Mouse (Mus musculus) heart, embryonic 11.5 days (tissue): ENCODE results near the gene Myo10. TPM values are rescaled to one million over a fixed set of nuclear protein-coding genes. Genes with fewer than 3 reads are reported as not detected.

Source experiments
- ATAC-seq: fragments of 200-750 bp; cut with Nextera tagmentation; replicated peaks from 2 replicates; pipeline ENCODE4 v1.8.0; 2017; ENCODE audit warnings: moderate library complexity; ENCODE audit not compliant: insufficient number of reproducible peaks, low FRiP score, low TSS enrichment
- H3K27ac ChIP-seq: fragments of 300-500 bp; sonication (generic); 2 replicates; pipeline ENCODE4 v1.5.1; 2014; ENCODE audit warnings: mild to moderate bottlenecking, low read depth, low read length
- H3K27me3 ChIP-seq: fragments of 300-500 bp; sonication (generic); 2 replicates; pipeline ENCODE4 v1.6.1; 2014; ENCODE audit warnings: mild to moderate bottlenecking, low read length, mixed read lengths; ENCODE audit not compliant: control insufficient read depth, insufficient read depth
- H3K36me3 ChIP-seq: fragments of 300-500 bp; sonication (generic); 2 replicates; pipeline ENCODE4 v1.6.1; 2014; ENCODE audit warnings: mild to moderate bottlenecking, low read length, moderate library complexity, mixed read lengths; ENCODE audit not compliant: control insufficient read depth, insufficient read depth
- H3K4me1 ChIP-seq: fragments of 300-500 bp; sonication (generic); 2 replicates; pipeline ENCODE4 v1.6.1; 2014; ENCODE audit warnings: low read length; ENCODE audit not compliant: control insufficient read depth, insufficient read depth
- H3K4me2 ChIP-seq: fragments of 300-500 bp; sonication (generic); 2 replicates; pipeline ENCODE4 v1.6.1; 2014; ENCODE audit warnings: mild to moderate bottlenecking, moderate library complexity
- H3K4me3 ChIP-seq: fragments of 300-500 bp; sonication (generic); 2 replicates; pipeline ENCODE4 v1.5.1; 2014; ENCODE audit warnings: low read depth, low read length
- H3K9ac ChIP-seq: fragments of 300-500 bp; sonication (generic); 2 replicates; pipeline ENCODE4 v1.6.1; 2014; ENCODE audit warnings: mild to moderate bottlenecking, low read depth, low read length, moderate library complexity
- H3K9me3 ChIP-seq: fragments of 300-500 bp; sonication (generic); replicated peaks from 2 replicates; pipeline ENCODE4 v1.6.1; 2016; ENCODE audit warnings: low read length; ENCODE audit not compliant: control insufficient read depth
- WGBS: fragments of 180-500 bp; shearing (Covaris S2); extraction: QIAGEN DNeasy Blood & Tissue Kit; methylation state at CpG from one replicate; pipeline ENCODE4 v1.1.7; 2014; ENCODE audit not compliant: insufficient replicate concordance; 5-methylcytosine and 5-hydroxymethylcytosine counted together
- polyA plus RNA-seq: library from polyadenylated mRNA; unstranded; fragments of >200 nt; fragmentation: Nextera tagmentation; extraction: Ambion mirVana; gene quantifications from 2 replicates; pipeline ENCODE4 v1.2.1, GENCODE M21; 2014

The Myo10 gene
- polyA plus RNA-seq, 1 experiment from 2014 or later = 15.4 TPM

DNA sequence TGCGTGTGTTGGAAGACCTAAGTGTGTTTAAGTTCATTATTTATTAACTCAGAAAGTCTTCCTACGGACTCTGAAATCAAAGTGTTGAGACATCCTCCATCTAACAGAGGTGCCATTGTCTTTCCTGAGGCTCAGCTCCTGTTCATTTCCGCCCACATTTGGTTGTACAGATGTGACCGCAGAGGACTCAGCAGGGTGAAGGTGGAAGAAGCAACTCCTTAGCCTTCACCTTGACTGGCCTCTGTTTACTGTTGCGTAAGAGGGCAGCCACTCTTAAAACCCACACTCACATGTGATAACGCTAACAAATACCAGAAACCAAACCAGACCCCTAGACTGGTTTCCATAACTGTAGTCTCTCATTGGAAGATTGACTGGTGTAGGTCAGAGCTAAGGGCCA is 9.0 kb downstream of the Myo10 start:
- no peak overlapping the region for H3K27ac ChIP-seq
- no peak overlapping the region for H3K4me3 ChIP-seq
- H3K27me3 ChIP-seq = no peaks in the 10 kb centered on the region
- H3K4me2 ChIP-seq = no peak overlapping the region
- no peak overlapping the region for H3K9ac ChIP-seq
- no peaks in the 10 kb centered on the region for H3K36me3 ChIP-seq
- ATAC-seq = no peak
- WGBS = 86% methylated on average over 6 of the region's 6 CpGs
- H3K9me3 ChIP-seq = no peaks in the 10 kb centered on the region
- peaks cover 4% of the 10 kb centered on the region; the same call in 1 of the 2 replicates for H3K4me1 ChIP-seq

DNA sequence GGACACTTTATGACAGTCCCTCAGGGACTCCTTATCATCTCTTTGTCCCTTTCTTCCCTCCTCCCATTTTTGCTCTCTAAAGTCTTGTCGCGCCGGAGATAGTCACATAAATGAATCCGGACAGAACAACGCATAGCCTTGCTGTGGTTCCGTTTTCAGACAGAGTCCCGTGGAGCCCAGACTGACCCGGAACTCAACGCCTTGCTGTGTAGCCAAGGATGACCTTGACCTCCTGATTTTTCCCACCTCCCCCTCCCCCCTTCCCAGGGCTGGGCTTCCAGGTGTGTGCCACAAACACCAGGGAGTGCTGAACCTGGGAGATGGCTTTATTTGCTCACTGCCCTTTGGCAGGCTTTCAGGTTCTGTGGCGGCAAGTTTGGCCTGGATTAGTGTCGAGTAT is 10.6 kb downstream of the Myo10 start:
- no peak overlapping the region for H3K27ac ChIP-seq
- peaks cover 4% of the 10 kb centered on the region; the same call in 1 of the 2 replicates for H3K4me1 ChIP-seq
- no peak overlapping the region for H3K4me2 ChIP-seq
- no peak overlapping the region for H3K4me3 ChIP-seq
- no peaks in the 10 kb centered on the region for H3K36me3 ChIP-seq
- H3K27me3 ChIP-seq = no peaks in the 10 kb centered on the region
- ATAC-seq = no peak
- no peaks in the 10 kb centered on the region for H3K9me3 ChIP-seq
- WGBS = 77% methylated on average over 11 of the region's 11 CpGs
- H3K9ac ChIP-seq = no peak overlapping the region

DNA sequence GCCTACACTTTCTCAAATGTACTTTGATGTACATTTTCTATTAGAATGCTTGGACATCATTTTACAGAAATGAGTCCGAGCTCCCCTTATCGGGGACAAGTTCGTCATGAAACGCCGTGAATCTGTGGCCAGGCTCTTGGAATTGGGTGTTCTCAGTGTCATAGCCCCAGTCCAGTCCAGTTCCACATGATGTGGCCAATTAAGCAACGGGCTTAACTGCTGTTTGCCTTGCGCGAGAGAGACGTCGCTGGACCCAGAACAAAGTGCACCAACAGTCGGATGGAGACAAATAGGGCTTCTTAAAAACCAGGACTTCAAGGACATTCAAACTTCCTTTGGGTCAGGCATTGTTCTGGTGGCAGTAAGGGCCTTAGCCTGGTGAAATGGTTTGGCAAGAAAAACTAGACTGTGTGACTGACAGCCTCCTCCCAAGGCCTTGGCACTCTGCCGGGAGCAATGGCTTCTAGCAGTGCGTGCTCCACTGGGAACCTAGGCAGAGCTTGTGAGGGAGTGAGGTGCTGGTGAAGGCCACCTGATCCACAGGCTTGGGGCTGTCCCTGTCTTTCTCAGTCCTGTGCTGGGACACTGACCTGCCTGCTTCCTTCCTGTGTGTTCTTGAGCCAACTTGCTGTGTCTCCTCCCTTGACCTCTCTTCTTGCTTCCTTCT is 11.5 kb downstream of the Myo10 start:
- H3K36me3 ChIP-seq = no peaks in the 10 kb centered on the region
- H3K9ac ChIP-seq = no peak overlapping the region
- no peaks in the 10 kb centered on the region for H3K9me3 ChIP-seq
- peaks cover 4% of the 10 kb centered on the region; the same call in 1 of the 2 replicates for H3K4me1 ChIP-seq
- H3K27ac ChIP-seq = no peak overlapping the region
- H3K4me2 ChIP-seq = no peak overlapping the region
- 92% methylated on average over 13 of the region's 13 CpGs for WGBS
- no peaks in the 10 kb centered on the region for H3K27me3 ChIP-seq
- no peak for ATAC-seq
- H3K4me3 ChIP-seq = no peak overlapping the region

DNA sequence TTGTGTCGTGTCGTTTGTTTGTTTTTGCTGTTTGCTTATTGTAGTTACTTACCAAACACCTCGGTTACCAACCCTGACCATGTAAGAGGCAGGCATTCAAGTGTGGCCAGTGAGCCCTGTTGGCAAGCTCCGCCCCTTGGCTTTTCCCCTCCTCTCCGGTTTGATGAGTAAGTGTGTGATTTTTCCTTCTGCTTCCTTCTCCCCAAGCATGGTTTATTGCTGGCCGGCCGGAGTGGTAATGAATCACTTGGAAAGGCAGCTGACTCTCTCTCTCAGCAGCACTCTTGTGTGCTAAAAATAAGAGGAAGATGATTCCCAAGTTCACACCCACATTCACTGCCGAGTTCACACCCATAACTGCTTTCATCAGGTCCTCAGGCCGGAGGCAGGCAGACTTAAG is 15.4 kb downstream of the Myo10 start:
- 63% methylated on average over 9 of the region's 9 CpGs for WGBS
- no peak overlapping the region for H3K4me2 ChIP-seq
- no peak for ATAC-seq

DNA sequence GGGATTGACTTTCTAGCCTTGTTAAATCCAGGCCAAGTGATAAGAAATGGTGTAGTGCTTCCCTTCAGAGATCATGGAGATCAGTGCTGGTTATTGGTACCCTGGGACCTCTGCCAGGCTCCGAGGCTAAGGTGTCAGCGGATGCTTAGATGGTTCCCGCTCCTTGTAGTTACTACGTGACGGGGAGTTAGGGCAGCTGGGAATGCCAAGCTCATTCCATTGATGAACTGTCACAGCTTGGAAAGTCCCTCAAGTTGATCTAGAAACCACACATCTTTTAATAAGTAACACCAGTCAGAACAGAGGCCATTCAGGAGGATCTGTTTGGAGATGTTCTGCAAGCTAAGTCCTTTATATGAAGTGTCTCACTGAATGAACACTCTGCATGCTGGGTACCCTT is 16.9 kb downstream of the Myo10 start:
- no peak overlapping the region for H3K9ac ChIP-seq
- no peaks in the 10 kb centered on the region for H3K27me3 ChIP-seq
- no peak overlapping the region for H3K27ac ChIP-seq
- 81% methylated on average over 5 of the region's 5 CpGs for WGBS
- no peaks in the 10 kb centered on the region for H3K9me3 ChIP-seq
- H3K4me3 ChIP-seq = no peak overlapping the region
- no peaks in the 10 kb centered on the region for H3K36me3 ChIP-seq
- no peak overlapping the region for H3K4me2 ChIP-seq
- ATAC-seq = no peak
- H3K4me1 ChIP-seq = peaks cover 21% of the 10 kb centered on the region

More for the DNA sequence above, 15.4 kb downstream of the Myo10 start:
- peaks cover 20% of the 10 kb centered on the region for H3K4me1 ChIP-seq
- H3K4me3 ChIP-seq = no peak overlapping the region
- H3K36me3 ChIP-seq = no peaks in the 10 kb centered on the region
- H3K27me3 ChIP-seq = no peaks in the 10 kb centered on the region
- H3K9me3 ChIP-seq = no peaks in the 10 kb centered on the region
- H3K27ac ChIP-seq = no peak overlapping the region
- H3K9ac ChIP-seq = no peak overlapping the region

DNA sequence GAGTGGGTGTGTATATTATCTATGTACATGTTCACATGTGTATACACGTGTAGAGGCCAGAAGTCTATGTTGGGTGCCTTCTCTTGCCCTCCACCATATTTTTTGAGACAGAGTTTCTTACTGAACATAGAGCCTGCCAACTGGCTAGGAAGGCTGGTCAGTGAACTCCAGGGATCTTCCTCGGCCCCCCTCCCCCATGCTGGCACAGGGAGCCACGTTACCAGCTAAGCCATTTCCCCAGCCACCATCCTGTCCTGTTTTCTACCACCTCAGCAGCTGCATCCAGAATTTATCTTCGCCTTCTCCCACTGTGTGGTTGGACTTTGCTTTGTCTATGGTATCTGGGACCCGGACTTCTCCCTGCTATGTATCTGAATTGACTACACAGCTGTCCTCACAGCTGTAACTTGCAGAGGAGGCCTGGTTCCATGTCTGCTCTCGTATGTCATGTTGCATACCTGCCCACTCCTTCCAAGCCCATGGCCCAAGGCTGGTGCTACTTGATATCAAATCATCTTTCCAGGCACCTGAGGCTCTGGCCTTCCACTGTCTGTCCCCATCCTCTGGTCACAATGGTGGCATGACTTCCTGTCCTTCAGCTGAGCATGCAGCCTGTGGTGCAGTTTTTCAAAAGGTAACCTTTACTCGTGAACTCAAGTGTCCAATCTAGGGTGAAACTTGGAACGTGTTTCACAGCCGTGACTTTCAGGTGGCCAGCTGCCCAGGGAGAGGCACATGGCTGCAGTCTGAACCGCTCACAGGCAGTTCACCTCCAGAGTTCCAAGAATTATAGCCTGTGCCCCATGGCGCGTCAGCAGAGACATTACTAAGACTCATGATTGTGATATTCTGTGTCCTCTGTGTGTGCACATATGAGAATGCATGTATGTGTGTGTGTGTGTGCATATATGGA is 18.8 kb downstream of the Myo10 start:
- 81% methylated on average over 12 of the region's 12 CpGs for WGBS
- Histone ChIP-seq H3K4me3 (no peak overlapping the region), H3K27me3 (0 out of 2 replicates have a peak, but pooled peaks cover 2% of the 10 kb centered on the region), H3K9ac (no peak overlapping the region), H3K4me1 (peaks cover 25% of the 10 kb centered on the region), H3K36me3 (no peaks in the 10 kb centered on the region), H3K4me2 (no peak overlapping the region), H3K27ac (no peak overlapping the region), H3K9me3 (no peaks in the 10 kb centered on the region)
- no peak for ATAC-seq

DNA sequence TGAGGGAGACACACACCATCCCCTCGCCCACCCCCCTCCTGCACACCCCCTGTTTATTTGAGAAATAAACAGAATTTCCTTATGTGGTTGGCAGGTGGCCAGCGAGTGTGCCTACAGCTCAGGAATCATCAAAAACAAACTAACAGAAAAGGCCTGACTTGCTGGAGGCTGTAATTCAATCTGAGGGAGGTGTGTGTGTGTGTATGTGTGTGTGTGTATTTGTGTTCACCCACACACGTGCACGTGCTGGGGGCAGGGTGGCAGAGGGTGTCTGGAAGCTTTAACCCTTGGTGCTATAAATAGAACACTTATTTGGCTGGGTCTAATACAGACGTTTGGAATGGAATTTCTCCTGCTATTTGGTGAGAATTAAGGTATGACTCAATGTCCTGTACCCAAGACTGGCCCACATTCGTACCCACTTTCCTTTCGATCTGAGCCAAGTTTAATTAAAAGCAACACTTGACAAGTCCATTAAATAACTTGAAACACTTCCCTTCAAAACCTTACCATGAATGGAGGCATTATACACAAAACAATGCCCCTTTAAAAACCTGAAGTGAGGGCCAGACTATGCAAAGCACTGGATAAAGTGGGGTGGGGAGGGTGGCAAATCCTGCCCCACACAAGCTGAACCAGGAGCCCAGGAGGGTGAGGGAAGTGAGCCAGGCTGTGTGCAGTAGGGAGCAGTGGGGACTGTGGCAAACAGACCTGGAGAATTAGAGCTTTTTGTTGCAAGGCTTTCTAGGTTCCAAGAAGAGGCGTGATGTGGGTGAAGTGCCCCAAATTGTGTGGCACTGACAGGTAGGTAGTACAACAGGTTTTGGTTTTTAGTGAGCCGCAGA is 20.1 kb downstream of the Myo10 start:
- H3K4me3 ChIP-seq = no peak overlapping the region
- H3K4me1 ChIP-seq = peaks cover 25% of the 10 kb centered on the region
- no peak for ATAC-seq
- no peak overlapping the region for H3K9ac ChIP-seq
- 0 out of 2 replicates have a peak, but pooled peaks cover 3% of the 10 kb centered on the region for H3K27me3 ChIP-seq
- H3K4me2 ChIP-seq = no peak overlapping the region
- H3K36me3 ChIP-seq = no peaks in the 10 kb centered on the region
- H3K27ac ChIP-seq = no peak overlapping the region
- H3K9me3 ChIP-seq = no peaks in the 10 kb centered on the region
- whole genome bisulfite sequencing = 47% methylated on average over 9 of the region's 9 CpGs

DNA sequence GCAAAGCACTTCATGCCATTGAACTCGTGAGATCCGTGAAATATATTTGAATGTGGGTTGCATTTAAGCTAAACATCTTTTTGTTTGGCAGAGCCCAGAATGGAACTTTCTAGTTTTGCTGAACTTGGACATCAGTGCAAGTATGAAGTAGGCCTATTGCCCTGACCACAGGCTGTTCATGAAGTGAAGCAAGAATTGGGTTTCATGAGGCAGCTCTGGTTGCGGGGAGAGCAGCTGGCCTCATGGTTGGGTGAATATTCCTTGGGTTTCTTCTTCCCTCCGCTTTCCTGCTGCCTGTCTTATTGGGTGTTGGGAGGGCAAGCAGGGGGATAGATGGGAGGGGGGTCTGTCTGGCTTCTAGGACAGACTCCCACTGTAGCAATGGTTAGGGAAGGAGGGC is 23.5 kb downstream of the Myo10 start:
- no peaks in the 10 kb centered on the region for H3K36me3 ChIP-seq
- H3K9me3 ChIP-seq = 0 out of 2 replicates have a peak, but pooled peaks cover 3% of the 10 kb centered on the region
- H3K4me2 ChIP-seq = no peak overlapping the region
- H3K4me3 ChIP-seq = no peak overlapping the region
- WGBS = 91% methylated on average over 4 of the region's 4 CpGs
- H3K27me3 ChIP-seq = 0 out of 2 replicates have a peak, but pooled peaks cover 3% of the 10 kb centered on the region
- no peak overlapping the region for H3K27ac ChIP-seq
- peaks cover 34% of the 10 kb centered on the region for H3K4me1 ChIP-seq
- no peak for ATAC-seq
- no peak overlapping the region for H3K9ac ChIP-seq
